Mouse (Mus musculus) testis, adult 2 months (tissue): ENCODE results near the gene Gad2.
"Not testable (repeated sequence)": the region's sequence is repeated elsewhere in the genome, so short reads cannot be mapped to it uniquely, and the experiment has no call there.

Source experiments
- CTCF ChIP-seq: fragments of 200-500 bp; IDR thresholded peaks from 2 replicates; pipeline ENCODE4 v1.5.1; 2012; ENCODE audit warnings: low read depth, mild to moderate bottlenecking, inconsistent platforms, low read length, moderate library complexity; ENCODE audit not compliant: control insufficient read depth, insufficient read depth, insufficient replicate concordance
- POLR2A ChIP-seq: fragments of 200-500 bp; IDR thresholded peaks from 2 replicates; pipeline ENCODE4 v1.6.1; 2012; ENCODE audit warnings: low read depth, mild to moderate bottlenecking, inconsistent platforms, low read length, moderate library complexity; ENCODE audit not compliant: control insufficient read depth

DNA sequence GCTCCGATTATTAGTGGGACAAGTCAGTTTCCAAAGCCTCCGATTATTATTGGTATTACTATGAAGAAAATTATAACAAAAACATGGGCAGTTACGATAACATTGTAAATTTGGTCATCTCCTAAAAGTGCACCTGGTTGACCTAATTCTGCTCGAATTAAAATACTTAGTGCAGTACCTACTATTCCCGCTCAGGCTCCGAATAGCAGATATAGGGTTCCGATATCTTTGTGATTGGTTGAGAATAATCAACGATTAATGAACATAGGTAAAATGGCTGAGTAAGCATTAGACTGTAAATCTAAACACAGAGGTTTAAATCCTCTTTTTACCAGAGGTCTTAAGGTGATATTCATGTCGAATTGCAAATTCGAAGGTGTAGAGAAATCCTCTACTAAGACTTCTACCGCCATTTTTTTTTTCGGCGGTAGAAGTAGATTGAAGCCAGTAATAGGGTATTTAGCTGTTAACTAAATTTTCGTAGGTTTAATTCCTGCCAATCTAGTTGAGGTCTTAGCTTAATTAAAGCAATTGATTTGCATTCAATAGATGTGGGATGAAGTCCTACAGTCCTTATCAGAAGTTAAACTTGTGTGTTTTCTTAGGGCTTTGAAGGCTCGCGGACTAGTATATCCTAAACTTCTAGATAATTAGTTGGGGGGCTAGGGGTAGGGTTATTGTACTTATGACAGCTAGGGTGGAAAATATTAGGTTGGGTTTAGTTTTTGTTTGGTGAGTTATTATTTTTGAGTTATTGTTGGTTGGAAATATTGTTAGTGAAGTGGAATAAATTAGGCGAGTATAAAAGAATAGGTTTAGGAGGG is 32.4 kb upstream of the Gad2 start:
- TF ChIP-seq CTCF, POLR2A: not testable (repeated sequence)
